Mouse (Mus musculus) erythroblast, embryonic 14.5 days (primary cell): ENCODE results near the gene Tgfbi. TPM values are rescaled to one million over a fixed set of nuclear protein-coding genes. Genes with fewer than 3 reads are reported as not detected.

ENCODE experiments used
- H3K27me3 ChIP-seq: 2 replicates; pipeline ENCODE4 v1.6.1; 2012; ENCODE audit warnings: inconsistent platforms; ENCODE audit not compliant: control insufficient read depth
- H3K36me3 ChIP-seq: 2 replicates; pipeline ENCODE4 v1.6.1; 2012; ENCODE audit warnings: mild to moderate bottlenecking, inconsistent platforms; ENCODE audit not compliant: control insufficient read depth
- H3K4me1 ChIP-seq: 2 replicates; pipeline ENCODE4 v1.6.1; 2012; ENCODE audit warnings: inconsistent platforms; ENCODE audit not compliant: control insufficient read depth
- H3K4me3 ChIP-seq: replicated peaks from 2 replicates; pipeline ENCODE3; 2012; ENCODE audit warnings: moderate library complexity, mild to moderate bottlenecking, inconsistent platforms
- H3K9me3 ChIP-seq: 2 replicates; pipeline ENCODE4 v1.6.1; 2012; ENCODE audit warnings: low read length, inconsistent platforms, mixed read lengths; ENCODE audit not compliant: control insufficient read depth
- GATA1 ChIP-seq: IDR thresholded peaks from 2 replicates; pipeline ENCODE4 v1.6.1; 2012; ENCODE audit warnings: low read length, inconsistent platforms, mixed read lengths
- TAL1 ChIP-seq: IDR thresholded peaks from 3 replicates; pipeline ENCODE4 v1.6.1; 2012; ENCODE audit warnings: low read length, inconsistent platforms, mixed read lengths
- polyA plus RNA-seq: library from polyadenylated mRNA; stranded (reverse); fragments of >175 nt; gene quantifications from 2 replicates; pipeline ENCODE4 v1.2.3, GENCODE M21; 2012

Gene Tgfbi
- polyA plus RNA-seq, 1 experiment: 0.18 TPM

DNA sequence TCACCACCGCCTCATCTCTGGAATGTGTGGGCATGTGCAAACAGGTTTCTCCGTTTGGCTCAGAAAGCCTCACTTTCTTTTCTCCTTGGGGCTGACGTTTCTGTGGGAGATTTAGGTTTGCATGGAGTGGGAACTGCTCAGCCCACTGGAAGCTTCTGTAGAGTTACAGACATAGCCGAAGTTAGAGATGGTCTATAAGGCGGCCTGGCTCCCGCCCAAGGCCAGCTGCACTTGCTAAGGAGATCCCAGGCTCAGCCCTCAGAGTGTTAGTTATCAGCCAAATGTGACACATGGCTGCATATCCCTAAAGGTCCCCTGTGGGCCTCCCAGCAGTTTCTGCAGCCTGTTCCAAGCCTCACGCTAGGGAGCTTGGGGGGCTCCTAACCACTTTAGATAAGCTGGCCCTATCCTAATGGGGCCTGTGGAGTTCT is 15.3 kb upstream of the Tgfbi start:
- TF ChIP-seq GATA1 (no peak), TAL1 (no peak)
- Histone ChIP-seq H3K4me1 (no peaks in the 10 kb centered on the region), H3K4me3 (no peak overlapping the region), H3K36me3 (no peaks in the 10 kb centered on the region), H3K9me3 (no peaks in the 10 kb centered on the region), H3K27me3 (no peaks in the 10 kb centered on the region)

DNA sequence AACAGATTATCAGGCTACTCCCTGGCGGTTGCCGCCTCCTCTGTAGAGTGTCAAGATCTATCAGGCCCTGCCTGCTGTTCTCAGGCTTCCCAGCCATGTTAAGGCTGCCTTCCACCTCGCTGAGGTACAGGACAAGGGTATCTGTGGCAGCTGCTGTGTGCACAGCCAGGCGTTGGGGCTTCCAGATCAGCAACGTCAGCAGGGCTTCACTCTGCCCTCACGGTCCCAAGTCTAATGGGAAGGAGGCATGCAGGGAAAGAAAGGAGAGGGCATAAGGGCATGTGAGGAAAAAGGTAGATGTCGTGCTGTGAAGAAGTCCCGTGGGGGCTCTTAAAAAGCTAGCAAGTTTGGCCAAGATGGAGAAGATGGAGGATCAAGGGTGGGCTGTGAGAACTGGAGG is 14.1 kb upstream of the Tgfbi start:
- H3K27me3 ChIP-seq: no peaks in the 10 kb centered on the region
- no peaks in the 10 kb centered on the region for H3K4me1 ChIP-seq
- no peak overlapping the region for H3K4me3 ChIP-seq
- TF ChIP-seq GATA1 (no peak), TAL1 (no peak)
- H3K9me3 ChIP-seq: no peaks in the 10 kb centered on the region
- no peaks in the 10 kb centered on the region for H3K36me3 ChIP-seq

DNA sequence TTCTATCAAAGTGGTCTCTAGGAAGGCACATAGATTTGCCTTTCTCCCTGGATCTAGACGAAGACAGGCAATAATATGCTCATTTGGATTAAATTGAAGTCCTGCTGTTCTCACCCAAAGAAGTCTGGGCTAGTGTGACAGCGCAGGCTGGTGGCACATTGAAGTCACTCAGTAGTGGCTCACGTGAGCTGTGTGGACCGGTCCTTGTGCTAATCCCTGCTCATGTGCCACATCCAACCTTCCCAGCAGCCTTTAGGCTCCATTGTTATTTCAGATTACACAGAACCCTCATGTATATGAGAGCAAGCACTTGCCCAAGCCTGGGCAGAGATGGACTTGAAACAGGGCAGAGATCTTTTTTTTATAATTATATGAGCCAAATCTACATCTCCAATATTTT is 12.0 kb upstream of the Tgfbi start:
- Histone ChIP-seq H3K4me1 (no peaks in the 10 kb centered on the region), H3K9me3 (no peaks in the 10 kb centered on the region), H3K36me3 (no peaks in the 10 kb centered on the region), H3K4me3 (no peak overlapping the region), H3K27me3 (no peaks in the 10 kb centered on the region)
- TF ChIP-seq TAL1: no peak
- TF ChIP-seq GATA1: no peak

DNA sequence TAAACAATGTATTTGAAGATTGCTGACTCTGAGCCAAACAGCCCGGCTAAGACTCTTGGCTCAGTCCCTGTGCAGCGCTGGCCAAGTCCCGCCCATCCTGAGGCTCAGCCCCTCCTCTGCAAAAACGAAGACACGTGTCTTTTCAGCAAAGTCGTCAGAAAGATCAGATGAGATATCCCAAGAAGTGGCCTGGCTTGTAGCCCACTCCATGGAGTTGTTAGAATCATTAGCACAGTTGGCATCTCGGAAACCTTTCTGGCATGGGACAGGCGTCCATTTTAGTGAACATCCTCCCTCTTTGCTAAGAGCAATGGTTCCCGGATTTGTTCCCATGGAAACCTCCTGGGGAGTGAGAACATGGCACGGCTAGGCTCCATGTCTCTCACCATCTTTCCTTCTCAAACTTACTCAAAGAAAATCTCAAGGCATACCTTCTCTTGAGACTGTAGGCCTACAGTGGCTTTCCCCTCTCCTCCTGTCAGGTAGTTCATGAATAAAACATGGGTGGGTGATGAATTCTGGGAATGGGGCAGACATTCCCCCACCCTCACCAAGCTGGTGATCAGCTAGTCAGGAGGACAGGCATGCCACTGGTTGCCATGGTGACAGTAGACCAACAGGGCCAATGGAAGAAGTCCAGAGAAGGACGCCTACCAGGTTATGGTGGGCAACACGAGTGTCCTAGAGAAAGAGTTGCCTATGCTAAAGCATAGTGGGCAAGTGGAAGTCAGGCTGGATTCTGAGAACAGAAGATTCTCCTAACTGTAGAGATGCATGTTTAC is 11.3 kb upstream of the Tgfbi start:
- no peak overlapping the region for H3K4me3 ChIP-seq
- no peaks in the 10 kb centered on the region for H3K9me3 ChIP-seq
- H3K4me1 ChIP-seq: no peaks in the 10 kb centered on the region
- no peaks in the 10 kb centered on the region for H3K27me3 ChIP-seq
- H3K36me3 ChIP-seq: no peaks in the 10 kb centered on the region
- no peak for TF ChIP-seq TAL1
- no peak for TF ChIP-seq GATA1

DNA sequence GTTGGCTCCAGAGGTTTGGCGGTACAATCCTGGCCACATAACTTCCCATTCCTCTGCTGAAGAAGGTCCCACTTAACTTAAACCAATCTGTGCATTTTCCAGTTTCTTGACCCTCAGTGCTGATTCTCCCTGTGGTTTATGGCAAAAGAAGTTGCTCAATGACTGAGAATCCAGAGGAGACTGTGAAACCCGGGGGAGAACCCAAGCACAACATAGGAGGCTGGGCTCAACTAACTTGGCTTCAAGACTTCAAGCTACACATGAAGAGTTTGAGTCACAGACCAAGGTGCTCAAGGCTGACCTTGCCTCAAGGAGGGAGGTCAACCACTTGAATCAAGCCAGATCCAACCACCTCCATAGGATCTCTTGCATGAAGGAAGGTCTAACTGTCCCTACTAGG is 9.8 kb upstream of the Tgfbi start:
- H3K36me3 ChIP-seq: no peaks in the 10 kb centered on the region
- H3K9me3 ChIP-seq: no peaks in the 10 kb centered on the region
- H3K4me1 ChIP-seq: no peaks in the 10 kb centered on the region
- H3K27me3 ChIP-seq: no peaks in the 10 kb centered on the region
- no peak overlapping the region for H3K4me3 ChIP-seq
- TF ChIP-seq GATA1 (no peak), TAL1 (no peak)

DNA sequence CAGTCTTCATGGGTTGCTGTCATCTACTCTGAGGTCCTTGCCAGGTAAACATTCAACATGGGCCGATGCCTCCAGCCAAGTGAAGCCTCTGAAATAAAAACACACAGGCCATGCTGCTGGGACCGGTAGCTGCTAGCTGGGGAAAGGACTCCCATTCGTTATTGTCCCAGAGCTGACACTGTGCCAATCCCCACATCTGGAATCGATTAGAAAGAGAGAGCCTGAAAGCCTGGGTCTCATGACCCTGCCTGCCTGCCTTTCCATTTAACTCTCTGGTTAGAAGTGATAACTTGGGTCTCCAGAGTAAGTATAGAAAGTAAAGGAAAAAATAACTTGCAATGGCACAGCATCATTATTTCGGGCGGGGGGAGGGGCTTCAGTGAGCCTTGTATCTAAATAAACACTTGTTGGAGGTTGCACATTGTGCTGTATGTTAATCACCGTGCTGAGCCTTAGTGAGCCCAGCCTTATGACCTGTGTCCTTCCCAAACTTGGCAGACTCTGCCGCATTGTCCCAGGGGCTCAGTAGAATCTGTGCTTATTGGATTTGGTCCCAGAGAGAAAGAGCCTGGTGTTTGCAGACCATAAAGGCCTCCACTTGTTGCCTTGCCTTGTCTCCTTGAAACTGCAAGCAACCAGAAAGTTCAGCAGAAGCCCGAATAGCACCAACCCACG is 9.0 kb upstream of the Tgfbi start:
- H3K36me3 ChIP-seq: no peaks in the 10 kb centered on the region
- TF ChIP-seq GATA1: no peak
- no peak for TF ChIP-seq TAL1
- H3K4me3 ChIP-seq: no peak overlapping the region
- H3K27me3 ChIP-seq: no peaks in the 10 kb centered on the region
- H3K4me1 ChIP-seq: no peaks in the 10 kb centered on the region
- H3K9me3 ChIP-seq: no peaks in the 10 kb centered on the region

DNA sequence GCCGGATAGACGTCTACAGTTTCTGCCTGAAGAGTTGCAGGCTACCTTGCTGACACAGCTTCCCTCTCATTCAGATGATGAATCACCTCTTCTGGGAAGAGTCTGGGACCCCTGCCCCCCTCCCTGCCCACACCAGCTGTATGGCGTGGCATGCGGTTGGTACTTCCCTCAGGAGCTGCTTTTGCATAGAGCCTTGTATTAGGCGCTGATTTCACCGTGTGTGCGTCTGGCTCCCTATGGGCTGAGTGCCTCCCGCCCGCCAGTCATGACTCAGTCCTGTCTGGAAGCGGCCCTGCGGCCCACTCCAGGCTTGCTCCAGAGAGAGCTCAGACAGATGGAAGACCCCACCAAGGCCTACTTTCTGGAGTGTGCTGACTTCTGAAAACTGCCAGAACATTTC is 8.1 kb upstream of the Tgfbi start:
- TF ChIP-seq TAL1: no peak
- TF ChIP-seq GATA1: no peak
- H3K4me1 ChIP-seq: no peaks in the 10 kb centered on the region
- H3K9me3 ChIP-seq: no peaks in the 10 kb centered on the region
- no peaks in the 10 kb centered on the region for H3K36me3 ChIP-seq
- no peak overlapping the region for H3K4me3 ChIP-seq
- no peaks in the 10 kb centered on the region for H3K27me3 ChIP-seq

DNA sequence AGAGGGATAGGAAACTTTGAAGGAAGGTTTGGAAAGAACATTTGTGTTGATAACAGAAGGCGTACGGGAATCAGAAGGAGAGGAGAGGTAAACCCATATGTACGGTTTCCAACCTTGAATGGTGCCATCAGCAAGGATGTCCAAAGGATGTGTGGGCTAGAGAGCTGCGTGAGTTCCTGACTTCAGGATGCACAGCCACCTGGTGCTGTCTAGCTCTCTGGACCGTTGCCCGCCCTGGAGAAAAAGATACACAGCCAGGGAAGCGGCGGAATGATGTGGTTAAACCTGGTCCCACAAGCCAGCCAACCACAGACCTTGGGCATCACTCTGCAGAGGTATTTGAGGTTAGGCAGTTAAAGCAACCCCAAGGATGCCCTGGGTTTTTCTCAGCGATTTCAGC is 3.8 kb upstream of the Tgfbi start:
- TF ChIP-seq TAL1: no peak
- no peak for TF ChIP-seq GATA1
- peaks cover 14% of the 10 kb centered on the region for H3K27me3 ChIP-seq
- H3K9me3 ChIP-seq: no peaks in the 10 kb centered on the region
- no peak overlapping the region for H3K4me3 ChIP-seq
- no peaks in the 10 kb centered on the region for H3K4me1 ChIP-seq
- H3K36me3 ChIP-seq: no peaks in the 10 kb centered on the region

DNA sequence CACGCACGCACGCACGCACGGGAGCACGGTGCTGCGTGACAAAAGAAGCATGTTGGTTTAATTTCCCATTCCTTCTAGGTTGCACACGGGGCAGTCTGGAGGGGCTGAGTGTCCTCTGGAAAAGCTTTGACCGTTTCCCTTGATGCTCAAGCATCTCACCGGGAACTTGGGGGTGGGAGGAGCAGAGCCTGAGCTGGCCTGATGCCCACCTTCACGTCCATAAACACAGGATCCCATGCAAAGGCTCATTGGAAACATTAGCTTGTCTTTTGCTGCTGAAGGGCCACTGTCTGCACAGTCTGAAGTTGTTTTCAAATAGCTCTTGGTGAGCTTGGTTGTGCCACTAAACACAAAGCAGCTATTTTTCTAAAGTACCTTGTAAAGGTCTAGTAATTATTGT is 2.6 kb upstream of the Tgfbi start:
- H3K27me3 ChIP-seq: peaks cover 14% of the 10 kb centered on the region
- H3K36me3 ChIP-seq: no peaks in the 10 kb centered on the region
- no peaks in the 10 kb centered on the region for H3K9me3 ChIP-seq
- no peaks in the 10 kb centered on the region for H3K4me1 ChIP-seq
- no peak for TF ChIP-seq TAL1
- TF ChIP-seq GATA1: no peak
- H3K4me3 ChIP-seq: no peak overlapping the region

DNA sequence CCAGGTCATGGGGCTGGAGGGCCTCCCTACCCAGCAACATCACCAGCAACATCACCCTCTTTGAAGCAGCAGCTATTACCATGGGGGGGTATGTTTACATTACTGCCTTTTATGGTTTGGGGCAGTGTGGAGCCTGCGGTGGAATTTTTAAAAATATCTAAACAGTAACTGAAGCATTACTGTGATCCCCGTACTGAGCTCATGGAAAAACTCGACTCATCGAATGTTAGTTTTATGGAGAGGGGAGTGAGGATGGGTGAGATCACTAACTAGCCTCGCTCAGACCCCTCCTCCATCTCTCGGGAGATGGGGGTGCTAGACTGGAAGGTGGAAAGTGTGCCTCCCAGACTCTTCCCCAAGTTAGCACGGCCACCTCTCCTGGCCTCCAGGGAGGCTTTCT is 2.1 kb upstream of the Tgfbi start:
- Histone ChIP-seq H3K27me3 (peaks cover 14% of the 10 kb centered on the region), H3K9me3 (no peaks in the 10 kb centered on the region), H3K4me3 (no peak overlapping the region), H3K36me3 (no peaks in the 10 kb centered on the region), H3K4me1 (no peaks in the 10 kb centered on the region)
- TF ChIP-seq GATA1 (no peak), TAL1 (no peak)
